Mouse (Mus musculus) embryonic facial prominence, embryonic 14.5 days (tissue): ENCODE measurements at regions not wholly inside any gene's neighbourhood (a gene's known extent, or its start where the extent isn't known, plus 50 kb on each side); places are given as distances from the start of the nearest gene placed in this dataset.

Source experiments
- ATAC-seq: fragments of 200-750 bp; cut with Nextera tagmentation; 2 replicates; pipeline ENCODE4 v1.8.0; 2017; ENCODE audit warnings: low read depth, moderate number of reproducible peaks, moderate TSS enrichment
- DNase-seq: peaks from one replicate; pipeline ENCODE4 v3.0.0-alpha.2; 2015; ENCODE audit warnings: low spot score
- H3K27ac ChIP-seq: fragments of 300-500 bp; sonication (generic); replicated peaks from 2 replicates; pipeline ENCODE4 v1.5.1; 2014; ENCODE audit warnings: low read depth, mild to moderate bottlenecking, low read length, moderate library complexity
- H3K27me3 ChIP-seq: fragments of 300-500 bp; sonication (generic); replicated peaks from 2 replicates; pipeline ENCODE4 v1.6.1; 2014; ENCODE audit warnings: low read length; ENCODE audit not compliant: control insufficient read depth, insufficient read depth
- H3K36me3 ChIP-seq: fragments of 300-500 bp; sonication (generic); 2 replicates; pipeline ENCODE4 v1.6.1; 2014; ENCODE audit warnings: low read length, mixed read lengths; ENCODE audit not compliant: control insufficient read depth, insufficient read depth
- H3K4me1 ChIP-seq: fragments of 300-500 bp; sonication (generic); 2 replicates; pipeline ENCODE4 v1.6.1; 2014; ENCODE audit warnings: antibody characterized with exemption, low read length; ENCODE audit not compliant: control insufficient read depth, insufficient read depth
- H3K4me2 ChIP-seq: fragments of 300-500 bp; sonication (generic); 2 replicates; pipeline ENCODE4 v1.6.1; 2014; ENCODE audit warnings: low read depth, mild to moderate bottlenecking, low read length, moderate library complexity, mixed read lengths
- H3K4me3 ChIP-seq: fragments of 300-500 bp; sonication (generic); 2 replicates; pipeline ENCODE4 v1.5.1; 2014; ENCODE audit warnings: low read depth, mild to moderate bottlenecking, low read length
- H3K9ac ChIP-seq: fragments of 300-500 bp; sonication (generic); 2 replicates; pipeline ENCODE4 v1.6.1; 2014; ENCODE audit warnings: low read depth, mild to moderate bottlenecking, low read length, moderate library complexity, mixed read lengths
- H3K9me3 ChIP-seq: fragments of 300-500 bp; sonication (generic); 2 replicates; pipeline ENCODE4 v1.6.1; 2016; ENCODE audit warnings: low read length; ENCODE audit not compliant: control insufficient read depth
- WGBS: fragments of 180-500 bp; shearing (Covaris S2); extraction: QIAGEN DNeasy Blood & Tissue Kit; methylation state at CpG from one replicate; pipeline ENCODE4 v1.1.7; 2014; 5-methylcytosine and 5-hydroxymethylcytosine counted together

DNA sequence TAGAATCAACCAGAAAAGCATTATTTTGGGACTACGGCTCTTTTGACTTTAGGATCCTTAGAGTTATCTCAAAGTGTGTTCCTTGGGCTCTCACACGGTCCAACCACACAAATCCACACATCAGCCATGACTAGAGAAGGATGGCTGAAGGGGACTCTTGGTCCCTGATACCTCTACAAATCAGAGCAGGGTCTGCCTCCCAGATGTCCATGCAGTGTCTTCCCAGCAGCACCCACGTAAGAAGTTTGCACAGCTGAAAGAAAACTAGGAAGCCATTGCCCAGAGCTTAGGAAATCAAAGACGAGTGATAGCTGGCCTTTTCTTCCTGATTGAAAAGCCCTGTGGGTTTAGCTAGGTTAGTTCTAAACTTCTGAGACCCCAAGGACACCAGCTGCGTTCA is 84.1 kb downstream of the Gm21962 start:
- Histone ChIP-seq H3K9ac (no peak overlapping the region), H3K4me3 (no peak overlapping the region), H3K4me2 (no peak overlapping the region), H3K9me3 (no peaks in the 10 kb centered on the region), H3K27me3 (no peaks in the 10 kb centered on the region), H3K27ac (no peak overlapping the region), H3K36me3 (no peaks in the 10 kb centered on the region), H3K4me1 (peaks cover 5% of the 10 kb centered on the region; the same call in 1 of the 2 replicates)
- ATAC-seq: no peak
- WGBS: 82% methylated on average over 5 of the region's 5 CpGs
- DNase-seq: no peak

DNA sequence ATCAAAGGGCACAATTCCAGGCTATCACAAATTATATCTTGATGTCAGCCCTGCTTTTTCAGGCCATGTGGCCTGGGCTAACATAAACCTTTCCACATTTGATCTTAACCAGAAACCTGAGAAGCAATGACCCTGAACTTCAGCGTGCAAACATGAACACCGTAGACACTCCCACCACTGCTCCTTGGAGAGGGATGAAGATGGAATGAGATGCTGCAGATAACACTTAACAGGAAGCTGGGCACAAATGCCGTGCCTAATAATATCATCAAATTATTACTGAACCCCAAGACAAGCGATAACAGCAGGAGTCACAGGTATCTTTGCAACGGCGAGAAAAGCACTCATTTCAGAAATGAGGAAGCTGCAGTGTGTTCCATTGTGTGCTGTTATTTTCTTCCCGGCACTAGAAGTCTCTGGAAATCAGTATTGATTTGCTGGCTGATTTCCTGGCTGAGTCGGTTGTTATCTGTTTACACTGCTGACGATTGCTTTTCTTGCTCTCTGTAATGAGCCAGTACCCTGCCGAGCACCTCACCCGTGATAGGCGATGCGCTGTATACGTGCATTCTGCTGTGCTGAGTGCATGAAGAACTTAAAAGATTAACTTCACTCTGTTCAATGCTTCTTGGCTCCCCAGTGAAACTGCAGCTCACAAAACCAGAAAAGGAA is 91.0 kb downstream of the Gm21962 start:
- H3K4me2 ChIP-seq: no peak overlapping the region
- 60% methylated on average over 14 of the region's 14 CpGs for whole genome bisulfite sequencing
- no peak overlapping the region for H3K9ac ChIP-seq
- no peaks in the 10 kb centered on the region for H3K4me1 ChIP-seq
- no peaks in the 10 kb centered on the region for H3K36me3 ChIP-seq
- no peaks in the 10 kb centered on the region for H3K9me3 ChIP-seq
- no peak for ATAC-seq
- DNase-seq: no peak
- H3K27me3 ChIP-seq: no peaks in the 10 kb centered on the region
- no peak overlapping the region for H3K27ac ChIP-seq
- no peak overlapping the region for H3K4me3 ChIP-seq

DNA sequence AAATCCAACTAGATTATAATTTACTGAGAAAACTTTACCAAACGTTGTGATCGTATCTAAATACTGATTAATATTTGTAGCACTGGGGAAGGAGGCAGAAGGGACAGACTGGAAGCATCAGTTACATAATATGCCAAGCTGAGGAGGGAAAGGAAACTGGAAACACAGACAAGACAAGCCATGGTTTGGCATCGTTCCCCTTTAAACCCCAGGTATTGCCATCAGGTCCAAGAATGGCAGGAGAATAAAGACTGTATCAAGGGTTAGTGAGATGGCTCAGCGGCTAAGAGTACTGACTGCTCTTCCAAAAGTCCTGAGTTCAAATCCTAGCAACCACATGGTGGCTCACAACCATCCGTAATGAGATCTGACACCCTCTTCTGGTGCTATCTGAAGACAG is 92.1 kb downstream of the Gm21962 start:
- ATAC-seq: no peak
- H3K4me1 ChIP-seq: no peaks in the 10 kb centered on the region
- H3K4me3 ChIP-seq: no peak overlapping the region
- H3K27me3 ChIP-seq: no peaks in the 10 kb centered on the region
- H3K4me2 ChIP-seq: no peak overlapping the region
- H3K9me3 ChIP-seq: no peaks in the 10 kb centered on the region
- no peak overlapping the region for H3K9ac ChIP-seq
- H3K36me3 ChIP-seq: no peaks in the 10 kb centered on the region
- 90% methylated on average over 5 of the region's 5 CpGs for WGBS
- no peak for DNase-seq
- H3K27ac ChIP-seq: no peak overlapping the region

DNA sequence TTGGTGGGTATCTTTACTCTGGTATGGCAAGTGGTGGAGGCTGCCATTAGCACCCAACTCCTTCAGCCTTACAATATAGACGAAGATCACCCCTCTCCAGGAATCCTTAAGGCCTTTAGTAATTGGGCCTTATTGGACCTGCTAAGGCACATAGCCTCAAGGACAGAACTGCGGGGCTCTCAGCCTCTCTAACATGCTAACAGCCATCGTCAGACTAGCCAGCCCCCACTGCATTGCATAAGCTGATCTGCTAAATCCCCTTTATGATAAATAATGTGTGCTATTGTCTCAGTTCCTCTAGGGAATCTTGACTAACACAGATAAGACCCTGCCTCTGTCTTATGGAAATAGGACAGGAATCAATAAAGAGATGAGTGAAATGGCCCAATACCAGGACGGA is 95.7 kb upstream of the H2afz start:
- WGBS: 79% methylated on average over 4 of the region's 4 CpGs
- Histone ChIP-seq H3K27ac (no peak overlapping the region), H3K36me3 (no peaks in the 10 kb centered on the region), H3K4me1 (no peaks in the 10 kb centered on the region), H3K4me2 (no peak overlapping the region), H3K9me3 (no peaks in the 10 kb centered on the region), H3K4me3 (no peak overlapping the region), H3K27me3 (no peaks in the 10 kb centered on the region), H3K9ac (no peak overlapping the region)
- DNase-seq (no peak), ATAC-seq (no peak)

DNA sequence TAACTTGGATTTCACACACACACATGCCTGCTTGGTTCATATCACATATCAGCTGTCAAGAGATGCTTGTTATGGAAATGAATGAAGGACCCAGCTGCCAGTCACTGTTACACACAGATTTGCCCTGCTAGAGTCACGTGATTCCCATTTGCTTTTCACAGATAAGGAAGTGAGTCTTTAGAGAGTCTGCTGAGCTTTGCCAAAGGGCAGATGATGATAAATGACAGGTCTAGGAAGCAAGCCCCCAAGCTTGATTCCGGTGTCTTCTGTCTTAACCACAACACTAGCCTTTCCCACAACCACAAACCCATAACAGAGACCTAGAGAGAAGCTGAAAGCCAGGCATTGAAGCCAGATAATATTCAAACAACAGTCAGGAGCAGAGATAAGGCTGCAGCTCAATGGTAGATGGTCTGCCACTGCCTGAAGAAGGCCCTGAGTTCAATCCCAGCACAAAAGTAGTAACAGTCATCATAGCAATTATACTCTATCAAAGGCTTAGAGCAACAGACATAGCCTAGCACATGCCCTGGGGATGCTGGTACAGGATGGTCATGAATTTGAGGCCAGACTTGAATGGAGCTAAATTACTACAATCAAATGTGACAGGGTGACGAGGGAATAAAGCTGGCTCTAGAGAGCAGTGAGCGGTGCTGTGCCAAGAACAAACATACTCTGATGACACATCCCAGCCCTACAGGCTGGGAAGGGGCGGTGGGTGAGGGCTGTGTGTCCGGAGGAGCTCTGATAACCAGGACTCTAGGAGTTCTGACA is 89.0 kb upstream of the H2afz start:
- no peaks in the 10 kb centered on the region for H3K4me1 ChIP-seq
- no peak overlapping the region for H3K4me2 ChIP-seq
- WGBS: 61% methylated on average over 6 of the region's 6 CpGs
- 0 out of 2 replicates have a peak, but pooled peaks cover 4% of the 10 kb centered on the region for H3K27me3 ChIP-seq
- no peak overlapping the region for H3K4me3 ChIP-seq
- H3K27ac ChIP-seq: no peak overlapping the region
- no peaks in the 10 kb centered on the region for H3K36me3 ChIP-seq
- ATAC-seq (peak; percentile 22; the same call in 1 of the 2 replicates), DNase-seq (peak; percentile 68)
- H3K9ac ChIP-seq: no peak overlapping the region
- no peaks in the 10 kb centered on the region for H3K9me3 ChIP-seq

DNA sequence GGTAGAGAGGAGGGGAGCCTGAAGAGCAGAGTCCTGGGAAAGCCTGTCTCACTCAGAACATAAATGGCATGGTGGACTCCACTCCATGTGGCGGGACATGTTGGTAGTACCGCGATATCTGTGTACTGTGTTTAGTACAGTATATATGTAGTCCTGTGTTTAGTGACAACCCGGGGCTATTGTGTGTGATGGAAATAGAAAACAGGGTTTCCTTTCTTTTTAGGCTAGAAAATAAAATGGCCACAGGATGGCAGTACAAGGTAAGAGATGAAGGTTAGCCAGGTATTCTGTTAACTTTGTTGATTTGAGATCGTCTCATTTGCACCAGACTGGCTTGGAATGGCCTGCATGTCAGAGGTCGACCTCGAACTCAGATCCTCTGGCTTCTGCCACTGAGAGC is 86.2 kb upstream of the H2afz start:
- no peaks in the 10 kb centered on the region for H3K9me3 ChIP-seq
- H3K27me3 ChIP-seq: 0 out of 2 replicates have a peak, but pooled peaks cover 4% of the 10 kb centered on the region
- H3K4me1 ChIP-seq: no peaks in the 10 kb centered on the region
- H3K9ac ChIP-seq: no peak overlapping the region
- H3K4me2 ChIP-seq: peak overlapping the region; percentile 21; the same call in 1 of the 2 replicates
- no peaks in the 10 kb centered on the region for H3K36me3 ChIP-seq
- no peak overlapping the region for H3K27ac ChIP-seq
- ATAC-seq (peak; percentile 42; the same call in 1 of the 2 replicates), DNase-seq (peak; percentile 49)
- no peak overlapping the region for H3K4me3 ChIP-seq
- 44% methylated on average over 7 of the region's 7 CpGs for WGBS

DNA sequence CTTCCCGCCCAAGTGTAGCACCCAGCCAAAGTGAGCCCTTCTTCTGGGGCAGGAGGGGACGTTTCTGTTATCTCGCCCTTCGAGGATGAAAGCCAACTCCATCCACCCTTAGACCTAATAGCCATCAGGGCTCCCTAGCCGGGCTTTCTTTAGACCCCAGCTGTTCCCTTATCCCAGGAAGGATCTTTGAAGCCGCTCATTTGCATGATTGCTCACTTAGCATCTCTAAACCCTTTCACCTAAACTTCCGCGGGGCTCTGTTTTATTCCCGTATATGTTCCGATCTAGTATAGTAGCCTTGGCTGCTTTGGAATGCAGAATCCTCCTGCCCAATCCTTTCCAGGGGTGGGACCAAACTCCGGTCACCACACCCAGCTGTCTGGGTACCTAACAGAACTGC is 84.3 kb upstream of the H2afz start:
- H3K27me3 ChIP-seq: 0 out of 2 replicates have a peak, but pooled peaks cover 4% of the 10 kb centered on the region
- 5% methylated on average over 11 of the region's 11 CpGs for WGBS
- H3K4me1 ChIP-seq: no peaks in the 10 kb centered on the region
- no peak overlapping the region for H3K9ac ChIP-seq
- no peaks in the 10 kb centered on the region for H3K36me3 ChIP-seq
- ATAC-seq: 0 out of 2 replicates have a peak, but pooled peaks have one; percentile 27
- H3K9me3 ChIP-seq: no peaks in the 10 kb centered on the region
- peak overlapping the region; percentile 40 for H3K4me2 ChIP-seq
- no peak overlapping the region for H3K27ac ChIP-seq
- H3K4me3 ChIP-seq: no peak overlapping the region
- no peak for DNase-seq

DNA sequence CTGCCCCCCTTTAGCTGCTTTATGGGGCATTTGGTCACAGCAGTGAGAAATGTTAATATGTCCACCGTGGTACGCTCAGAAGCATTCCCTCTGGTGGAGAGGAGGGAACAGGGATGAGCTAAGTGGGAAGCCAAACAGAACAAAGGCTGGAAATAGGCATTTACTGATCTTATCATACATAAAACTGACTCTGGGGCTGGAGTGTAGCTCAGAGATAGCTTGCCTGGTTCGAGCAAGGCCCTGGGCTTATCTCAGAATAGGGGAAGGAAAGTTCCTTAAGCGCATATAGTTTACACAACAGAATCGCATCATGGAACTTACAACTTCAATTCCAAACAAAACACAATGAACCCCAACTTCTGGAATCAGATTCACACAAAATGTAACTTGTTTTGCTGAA is 81.5 kb upstream of the H2afz start:
- Histone ChIP-seq H3K4me1 (no peaks in the 10 kb centered on the region), H3K9me3 (no peaks in the 10 kb centered on the region), H3K4me2 (no peak overlapping the region), H3K9ac (no peak overlapping the region), H3K27me3 (0 out of 2 replicates have a peak, but pooled peaks cover 4% of the 10 kb centered on the region), H3K36me3 (no peaks in the 10 kb centered on the region), H3K4me3 (no peak overlapping the region), H3K27ac (no peak overlapping the region)
- ATAC-seq: no peak
- no peak for DNase-seq
- 86% methylated on average over 5 of the region's 5 CpGs for WGBS
